Mouse (Mus musculus) common myeloid progenitor, adult 5-6 weeks (primary cell): ENCODE results near the gene Gm21746. TPM values are rescaled to one million over a fixed set of nuclear protein-coding genes. Genes with fewer than 3 reads are reported as not detected.
"Not testable (repeated sequence)": the region's sequence is repeated elsewhere in the genome, so short reads cannot be mapped to it uniquely, and the experiment has no call there.

ENCODE experiments used
- ATAC-seq: replicated peaks from 2 replicates; pipeline ENCODE4 v1.8.0; 2016; ENCODE audit warnings: low read depth, mild to moderate bottlenecking, moderate TSS enrichment, inconsistent platforms; ENCODE audit not compliant: poor library complexity, severe bottlenecking
- total RNA-seq: library from RNA; stranded (forward); fragments of 200-1000, 187-1606 nt; gene quantifications from 2 replicates; pipeline ENCODE4 v1.2.3, GENCODE M21; 2017

Gm21746 gene
- total RNA-seq, result not detected in 2 replicates

- not testable (repeated sequence) for ATAC-seq
Measured at GRCm38 (mm10) chrY:6237895-6238294, at the start of gene Gm21746. Gm21746 (minus strand) TSS chrY:6237995.

- ATAC-seq, result not testable (repeated sequence)
Measured at GRCm38 (mm10) chrY:6266798-6267197, 29.0 kb upstream of the Gm21746 start, which contains the start of gene Gm20873. Gm20873 (plus strand) TSS chrY:6267098.

Other genes with a start within 250 kb of the Gm21746 start
- not detected in 2 replicates for gene Gm20873, start 29.1 kb upstream of the Gm21746 start, total RNA-seq